Mouse (Mus musculus) mouse embryonic stem cell (cell line): Measurements from ENCODE around the gene Cbx8.

ENCODE experiments used
- in situ Hi-C, 2 experiments: fragments of 300-500 bp; cut with MboI; formaldehyde crosslinking; loops; 1 replicate in 1 of 2; 3 replicates in 1 of 2; pipeline ENCODE4 v1.14.3; 2019 to 2020; ENCODE audit warnings: low sequenced_read_pairs in 2 of 2, low pct_unique_long_range_greater_than_20kb in 1 of 2, mixed read lengths in 1 of 2; ENCODE audit not compliant: unreplicated experiment in 1 of 2

The Cbx8 gene

DNA sequence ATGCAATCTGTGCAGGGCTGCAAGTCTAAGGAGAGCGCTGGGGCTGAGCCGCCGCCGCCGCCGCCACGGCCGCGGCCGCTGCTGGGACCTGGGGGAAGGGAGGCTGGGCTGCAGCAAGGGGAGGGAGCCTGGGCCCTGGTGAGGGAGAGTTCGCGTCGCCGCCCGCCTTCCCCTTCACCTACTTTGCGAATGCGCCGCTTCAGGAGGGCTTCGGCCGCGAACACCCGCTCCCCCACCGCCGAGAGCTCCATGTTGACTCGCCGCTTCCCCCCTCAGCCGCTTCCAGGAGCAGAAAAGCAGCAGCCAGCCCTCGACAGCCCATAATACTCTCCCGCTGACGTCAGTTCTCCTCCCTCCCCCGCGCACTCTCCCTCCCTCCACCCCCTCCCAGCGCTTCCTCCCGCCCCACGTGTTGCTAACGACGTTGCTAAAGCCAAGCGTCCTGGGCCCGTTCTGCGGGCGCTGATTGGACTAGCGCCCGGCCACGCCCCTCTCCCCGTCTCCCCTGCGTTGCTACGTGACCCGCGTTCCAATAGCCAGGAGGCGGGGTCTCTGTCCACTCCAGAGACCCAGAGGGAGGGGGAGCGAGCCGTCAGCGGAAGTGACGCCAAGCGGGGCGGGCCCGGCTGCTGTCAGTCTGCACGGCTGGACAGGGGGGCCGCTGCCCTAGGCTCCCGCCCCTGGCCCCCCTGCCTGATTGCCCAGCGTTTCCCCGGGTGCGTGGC is at the start of gene Cbx8:
TSS of gene Cbx8 (minus strand) at position 370 of the 725 bp plus-strand sequence.
- in situ Hi-C loops = no loop called here

DNA sequence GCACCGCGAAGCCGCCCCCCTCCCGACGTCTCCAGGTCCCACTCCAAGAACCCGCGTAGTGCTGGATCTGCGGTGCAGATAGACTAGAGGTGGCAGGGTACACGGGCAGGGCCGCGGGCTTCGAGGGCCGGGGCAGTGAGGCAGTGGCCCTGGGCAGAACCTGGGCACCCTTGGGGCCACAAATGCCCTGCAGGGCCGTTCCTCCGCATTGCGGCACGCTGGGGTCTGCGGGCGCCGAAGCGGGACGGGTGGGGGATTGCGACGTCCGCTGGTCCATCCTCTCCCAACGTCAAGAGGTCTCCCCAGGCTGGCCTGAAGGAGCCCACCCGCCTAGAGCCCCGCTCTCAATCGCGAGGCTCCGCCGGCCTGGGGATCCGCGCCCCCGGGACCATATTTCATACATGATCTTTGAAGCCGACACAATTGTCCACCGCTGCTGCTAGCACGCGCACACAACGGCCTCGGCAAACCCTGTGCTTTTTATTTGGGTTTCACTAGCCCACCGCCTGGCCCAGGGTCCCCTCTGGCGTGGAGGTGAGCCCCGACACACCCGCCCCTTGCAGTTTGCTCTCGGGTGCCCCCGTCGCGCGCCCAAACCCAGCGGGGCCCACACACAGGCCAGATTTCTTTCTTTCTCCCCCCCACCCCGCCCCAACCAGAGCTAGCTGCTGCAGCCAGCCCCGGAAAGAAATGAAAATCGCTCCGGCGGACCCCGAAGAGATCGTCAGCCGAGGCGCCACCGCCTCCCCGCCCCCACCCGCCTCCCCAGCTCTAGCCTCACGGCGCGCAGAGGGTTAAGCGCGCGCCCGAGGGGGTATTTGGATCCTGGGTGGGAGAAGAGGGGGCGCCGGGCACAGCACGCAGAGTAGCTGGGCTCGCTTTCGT is 49.5 kb upstream of the Cbx8 start:
- in situ Hi-C loops = loop anchor here (5.0 to 10.0 kb wide), 3 partner anchors 38 to 114 kb away; no protein-coding TSS in a partner anchor

DNA sequence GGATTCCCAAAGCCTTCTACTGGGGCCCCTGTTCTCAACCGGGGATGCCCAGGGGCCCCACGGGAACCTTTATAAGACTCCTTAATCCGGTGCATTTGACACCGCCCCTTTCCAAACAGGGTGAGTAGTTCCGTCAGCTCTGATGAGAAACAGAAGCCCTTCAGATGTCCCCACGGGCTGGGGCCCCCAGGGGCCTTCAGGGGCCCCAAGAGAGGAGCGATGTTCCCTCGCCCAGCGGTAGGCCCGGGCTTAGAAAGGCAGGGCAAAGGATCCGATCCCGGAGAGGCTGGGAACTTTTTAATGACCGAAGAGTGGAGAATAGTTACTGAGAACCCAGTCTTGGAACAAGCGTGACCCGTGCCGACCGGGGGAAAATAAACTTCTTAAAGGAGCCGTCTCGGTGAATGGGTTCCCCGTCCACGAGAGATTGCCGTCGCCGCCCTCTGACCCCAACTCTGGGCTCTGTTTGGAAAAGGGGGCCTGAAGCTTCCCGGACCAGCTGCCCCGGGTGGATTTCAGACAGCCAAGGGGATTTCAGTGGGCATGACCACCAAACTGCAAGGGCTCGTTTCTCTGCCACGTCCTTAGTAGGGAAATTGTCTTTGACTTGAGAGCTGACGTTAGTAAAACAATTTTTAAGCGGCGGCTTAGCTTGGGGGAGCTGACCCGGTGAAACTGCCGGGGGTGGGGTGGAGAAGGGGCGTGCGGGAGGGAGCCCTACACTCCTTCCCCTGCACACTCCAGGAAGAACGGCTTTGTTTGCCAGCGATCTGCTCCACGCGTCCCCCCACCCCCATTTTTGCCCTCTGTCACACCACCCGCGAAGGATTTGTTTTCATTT is 48.7 kb upstream of the Cbx8 start:
- in situ Hi-C loops = loop anchor here (5.0 to 10.0 kb wide), 4 partner anchors 37 to 115 kb away; no protein-coding TSS in a partner anchor

DNA sequence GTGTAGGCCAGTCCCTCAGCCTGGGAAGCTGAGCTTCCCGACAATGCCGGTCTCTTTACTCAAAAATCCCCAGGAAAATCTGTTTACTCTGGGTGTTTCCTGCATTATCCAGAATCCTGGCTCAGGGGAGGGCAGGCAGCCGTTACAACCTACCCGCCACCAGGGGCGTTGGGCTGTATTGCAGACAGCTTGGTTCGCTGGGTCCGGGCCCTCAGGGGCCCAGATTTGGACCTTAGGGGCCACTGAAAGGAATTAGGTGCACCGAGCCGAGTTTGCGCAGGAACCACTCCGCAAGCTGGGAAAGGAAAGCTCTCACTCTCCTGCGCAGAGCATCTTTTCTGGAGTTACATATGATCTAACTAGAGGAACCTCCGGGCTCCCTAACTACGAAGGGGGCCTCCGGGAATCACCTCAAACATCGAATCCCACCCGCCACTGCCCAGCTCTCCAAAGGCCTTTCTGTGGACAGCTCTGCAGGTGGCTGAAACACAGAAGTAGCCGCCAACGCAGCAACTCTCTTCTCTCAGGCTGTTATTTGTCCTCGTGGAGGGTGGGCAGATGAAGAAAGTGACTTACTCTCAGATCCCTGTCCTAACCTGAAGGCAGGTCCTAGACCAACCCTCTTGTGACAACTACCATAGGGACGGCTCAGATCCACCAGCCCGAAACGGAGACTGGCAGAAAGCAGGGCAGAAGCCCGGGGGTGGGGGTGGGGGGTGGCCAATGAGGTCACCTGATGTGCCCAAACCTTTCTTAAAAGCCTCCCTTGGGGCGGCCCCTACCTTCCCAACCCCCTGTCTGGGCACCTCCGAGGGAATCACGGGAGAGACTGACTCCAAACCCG is 47.8 kb upstream of the Cbx8 start:
- in situ Hi-C loops = loop anchor here in 1 of 2 experiments (10.0 kb wide), 1 partner anchor 54 kb away; no protein-coding TSS in a partner anchor

DNA sequence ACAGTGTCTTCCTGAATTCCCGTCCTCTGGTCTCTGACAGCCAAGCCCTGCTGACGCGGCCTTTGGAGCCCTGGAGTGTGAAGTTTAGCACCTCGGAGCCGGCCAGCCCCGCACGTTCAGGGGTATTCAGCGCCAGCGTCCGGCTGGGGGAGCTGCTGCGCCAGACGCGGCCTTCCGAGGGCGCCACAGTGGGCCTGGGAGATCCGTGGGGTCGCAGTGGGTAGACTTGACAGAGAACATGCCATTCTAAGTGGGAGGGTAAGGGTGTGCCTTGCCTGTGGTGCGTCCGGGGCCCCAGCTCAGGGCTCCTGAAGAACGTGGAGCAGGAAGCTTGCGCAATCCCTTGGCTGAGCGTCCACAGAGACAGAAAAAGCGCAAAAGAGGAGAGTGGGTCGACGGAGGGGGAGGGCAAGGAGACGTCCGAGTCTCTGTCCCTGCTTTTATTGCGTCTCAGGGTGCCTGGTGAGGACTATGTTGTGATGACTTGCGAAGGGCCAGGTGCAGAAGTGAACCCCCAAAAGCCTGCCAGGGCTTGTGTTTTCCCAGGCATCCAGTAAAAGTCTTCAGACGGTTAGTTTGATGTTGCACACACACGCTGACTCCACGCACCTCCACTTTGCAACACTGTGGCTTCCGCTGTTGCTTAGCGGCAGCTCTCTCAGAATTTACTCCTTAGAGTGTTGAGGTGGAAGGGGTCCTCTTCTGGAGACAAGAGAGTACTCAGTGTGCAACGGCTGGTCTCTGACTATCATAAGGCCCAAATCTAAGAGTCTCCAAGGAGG is 46.7 kb upstream of the Cbx8 start:
- in situ Hi-C loops = loop anchor here in 1 of 2 experiments (10.0 kb wide), 1 partner anchor 53 kb away; no protein-coding TSS in a partner anchor

DNA sequence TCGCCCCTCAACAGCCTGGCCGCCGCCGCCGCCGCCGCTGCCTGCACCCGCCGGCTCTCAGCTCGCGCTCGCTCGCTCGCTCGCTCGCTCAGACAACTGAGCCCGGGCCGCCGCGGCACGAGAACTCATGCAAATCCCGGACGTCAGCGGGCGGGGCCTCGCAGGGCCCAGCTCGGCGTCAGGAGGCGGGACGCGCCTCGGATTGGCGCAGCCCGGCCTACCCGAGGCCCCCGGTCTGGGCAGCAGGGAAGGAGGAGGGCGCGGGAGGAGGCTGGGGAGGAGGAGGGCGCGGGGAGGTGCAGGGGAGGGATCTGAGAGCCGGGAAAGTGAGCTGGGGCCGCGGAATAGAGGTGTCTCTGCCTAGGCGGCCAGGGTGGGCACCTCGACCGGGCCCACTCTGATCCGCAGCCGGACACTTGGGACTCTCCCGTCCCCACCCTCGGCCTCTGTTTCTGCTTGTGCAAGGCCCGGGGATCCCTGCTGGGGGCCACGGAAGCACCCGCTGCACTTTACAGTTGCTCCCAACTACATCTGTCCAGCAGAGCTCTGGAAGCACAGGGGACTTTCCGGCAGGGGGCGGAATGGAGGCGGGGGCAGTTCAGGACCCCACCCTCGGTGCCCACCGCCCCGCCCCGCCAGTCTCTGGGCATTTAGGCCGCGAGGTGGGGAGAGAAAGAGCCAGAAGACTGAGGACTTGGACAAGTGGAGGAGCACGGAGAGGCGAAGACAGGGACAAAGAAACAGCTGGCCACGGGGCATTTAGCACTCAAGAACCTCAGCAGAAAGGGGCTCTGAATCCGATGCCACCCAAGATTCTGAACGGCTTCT is 45.6 kb upstream of the Cbx8 start, which contains the start of gene Cbx4:
TSS of gene Cbx4 (minus strand) at position 78 of the 828 bp plus-strand sequence.
- in situ Hi-C loops = loop anchor here in 1 of 2 experiments (10.0 kb wide), 1 partner anchor 52 kb away; no protein-coding TSS in a partner anchor

DNA sequence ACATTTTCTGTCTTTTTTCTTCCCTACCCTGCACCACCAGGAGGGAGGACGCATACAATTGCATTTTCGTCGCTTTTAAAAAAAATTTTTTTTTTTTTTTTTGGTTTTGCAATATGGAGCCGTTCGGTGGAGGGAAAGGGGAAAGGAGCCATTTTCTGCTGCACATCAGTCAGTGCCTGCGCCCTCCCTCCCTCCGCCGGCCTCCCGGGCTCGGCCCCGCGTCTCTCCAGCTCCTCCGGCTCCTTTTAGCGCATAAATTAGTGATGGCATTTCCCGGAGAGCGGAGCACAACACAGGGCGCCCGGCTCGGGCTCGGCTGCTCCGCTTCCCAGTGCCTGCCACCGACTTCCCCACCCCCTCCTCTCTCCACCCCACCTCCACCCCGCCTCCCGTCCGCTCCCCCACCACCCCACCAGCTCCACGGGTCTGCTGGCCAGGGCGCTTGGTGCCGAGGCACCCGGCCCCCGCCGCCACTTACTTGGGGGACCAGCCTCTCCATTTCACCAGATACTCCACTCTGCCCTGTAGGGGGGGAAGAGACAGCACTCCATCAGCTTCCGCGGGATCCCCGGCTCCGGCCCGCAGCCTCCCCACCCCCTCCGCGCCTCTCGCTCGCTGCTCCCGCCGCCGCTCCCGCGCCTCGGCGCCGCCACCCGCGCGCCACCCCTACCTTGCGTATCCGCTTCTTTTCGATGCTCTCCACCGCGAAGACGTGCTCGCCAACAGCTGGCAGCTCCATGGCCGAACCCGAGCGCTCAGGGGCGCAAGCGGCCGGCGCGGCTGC is 44.7 kb upstream of the Cbx8 start:
- in situ Hi-C loops = loop anchor here in 1 of 2 experiments (10.0 kb wide), 1 partner anchor 51 kb away; no protein-coding TSS in a partner anchor

DNA sequence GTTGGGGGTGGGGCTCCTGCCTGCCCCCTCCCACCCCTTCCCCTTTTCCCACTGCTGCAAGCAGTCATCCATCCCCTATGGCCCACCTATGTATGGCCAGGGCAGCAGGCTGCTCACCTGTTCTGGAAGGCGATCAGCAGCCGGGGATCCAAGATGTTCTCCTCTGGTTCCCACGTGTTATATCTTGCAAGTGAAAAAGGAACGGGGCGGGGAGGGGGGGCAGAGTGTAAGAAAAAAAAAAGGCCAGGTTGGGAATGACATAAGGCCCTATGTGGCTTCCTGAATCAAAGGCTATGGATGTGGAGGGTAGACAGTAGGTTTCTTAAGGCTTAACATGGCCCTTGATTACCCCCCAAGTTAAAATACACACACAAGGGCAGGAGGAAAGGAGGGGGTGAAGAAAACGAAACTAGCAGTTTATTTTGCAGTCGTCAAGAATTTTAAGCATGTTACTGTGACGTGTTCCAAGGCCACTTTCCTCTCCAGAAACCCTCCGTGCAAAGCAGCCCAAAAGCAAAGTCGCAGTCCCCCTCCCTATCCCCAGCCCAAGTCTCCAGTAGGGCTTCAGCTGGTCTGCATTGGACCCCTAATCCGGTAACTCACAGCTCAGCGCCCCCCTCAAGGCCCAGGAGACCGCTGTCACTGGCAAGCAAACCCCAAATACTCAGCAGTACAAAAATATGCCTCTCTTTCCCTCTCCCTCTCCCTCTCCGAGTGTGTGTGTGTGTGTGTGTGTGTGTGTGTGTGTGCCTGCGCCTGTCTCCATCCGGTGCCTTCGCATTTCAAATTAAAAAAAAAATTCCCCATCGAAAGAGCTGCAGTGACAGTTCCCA is 43.9 kb upstream of the Cbx8 start:
- in situ Hi-C loops = loop anchor here in 1 of 2 experiments (5.0 to 10.0 kb wide), 2 partner anchors 50 to 463 kb away; partner anchors contain the start of gene Nptx1

DNA sequence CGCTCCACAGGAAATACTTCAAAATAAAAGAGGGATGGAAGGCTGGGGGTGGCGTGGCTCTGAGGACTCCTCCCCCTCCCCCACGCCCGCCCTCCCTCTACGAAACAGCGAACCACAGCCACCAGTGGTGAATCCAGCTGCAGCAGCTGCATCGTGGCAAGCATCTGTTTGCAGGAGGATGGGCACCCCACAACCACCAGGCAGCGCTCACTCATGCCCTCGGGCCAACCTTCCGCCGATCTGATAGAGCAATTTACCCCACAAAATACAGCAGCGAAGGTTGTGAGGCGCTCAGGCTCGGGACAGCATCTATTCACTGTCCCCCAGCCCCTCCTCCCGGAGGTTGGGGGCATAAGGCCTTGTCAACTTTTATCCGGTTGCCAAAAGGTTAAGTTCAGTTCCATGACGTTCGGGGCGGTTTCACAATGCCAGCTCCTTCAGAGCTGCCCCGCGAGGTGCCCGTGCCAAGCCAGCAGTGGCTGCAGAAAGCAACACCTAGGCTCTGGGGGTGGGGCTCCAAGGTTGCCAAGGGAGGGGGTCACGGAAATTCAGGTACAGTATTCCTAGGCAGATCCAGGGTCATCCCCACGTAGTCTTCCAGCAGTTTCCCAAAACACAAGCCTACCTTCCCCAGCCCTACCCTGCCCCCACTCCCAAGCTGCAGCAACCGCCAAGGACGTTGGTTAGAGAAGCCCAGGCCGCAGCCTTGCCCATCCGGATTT is 43.1 kb upstream of the Cbx8 start:
- in situ Hi-C loops = loop anchor here in 1 of 2 experiments (5.0 to 10.0 kb wide), 2 partner anchors 49 to 463 kb away; partner anchors contain the start of gene Nptx1

DNA sequence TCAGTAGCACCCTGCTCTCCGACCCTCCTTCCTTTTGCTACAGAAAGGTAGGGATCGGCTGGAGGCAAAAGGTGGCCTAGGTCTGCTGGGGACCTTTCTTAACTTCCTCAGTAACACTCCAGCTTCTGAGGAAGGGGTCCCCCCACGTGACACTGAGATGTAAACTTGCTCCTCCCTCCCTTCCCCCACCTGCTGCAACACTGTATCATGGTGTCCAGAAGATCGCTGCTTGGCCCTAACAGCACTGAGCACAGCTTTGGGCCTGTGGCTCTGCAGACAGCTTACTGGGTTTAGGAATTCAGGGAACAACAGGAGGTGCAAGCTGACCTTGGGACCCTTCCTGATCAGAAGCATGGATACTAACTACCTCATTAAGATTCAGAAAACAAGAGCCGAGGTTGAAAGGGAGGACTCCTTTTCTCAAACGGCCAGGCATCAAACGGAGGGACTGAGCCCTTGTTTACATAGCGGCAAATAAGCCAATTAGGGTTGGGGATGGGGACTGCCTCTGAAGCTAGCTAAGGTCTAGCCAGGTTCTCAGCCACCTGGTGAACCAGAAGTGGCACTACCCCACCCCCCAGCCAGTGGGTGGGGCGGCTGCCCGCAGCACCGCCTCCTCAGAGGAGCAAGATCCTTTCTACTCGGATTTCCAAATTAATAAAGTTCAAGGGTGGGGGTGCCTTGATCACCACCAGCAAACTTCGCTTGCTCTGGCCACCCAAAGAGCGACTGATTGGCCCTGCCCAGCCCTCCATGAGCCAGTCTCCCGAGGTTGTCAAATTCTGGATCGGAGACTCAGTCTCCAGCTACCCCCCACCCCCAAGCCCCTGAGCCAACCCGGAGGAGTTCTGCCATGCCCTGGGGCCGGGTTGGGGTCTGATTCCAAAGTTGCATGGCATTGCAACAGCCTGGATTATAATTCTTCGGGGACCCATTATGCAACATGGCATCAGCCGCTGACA is 42.1 kb upstream of the Cbx8 start:
- in situ Hi-C loops = loop anchor here in 1 of 2 experiments (5.0 to 10.0 kb wide), 2 partner anchors 48 to 464 kb away; partner anchors contain the start of gene Nptx1

DNA sequence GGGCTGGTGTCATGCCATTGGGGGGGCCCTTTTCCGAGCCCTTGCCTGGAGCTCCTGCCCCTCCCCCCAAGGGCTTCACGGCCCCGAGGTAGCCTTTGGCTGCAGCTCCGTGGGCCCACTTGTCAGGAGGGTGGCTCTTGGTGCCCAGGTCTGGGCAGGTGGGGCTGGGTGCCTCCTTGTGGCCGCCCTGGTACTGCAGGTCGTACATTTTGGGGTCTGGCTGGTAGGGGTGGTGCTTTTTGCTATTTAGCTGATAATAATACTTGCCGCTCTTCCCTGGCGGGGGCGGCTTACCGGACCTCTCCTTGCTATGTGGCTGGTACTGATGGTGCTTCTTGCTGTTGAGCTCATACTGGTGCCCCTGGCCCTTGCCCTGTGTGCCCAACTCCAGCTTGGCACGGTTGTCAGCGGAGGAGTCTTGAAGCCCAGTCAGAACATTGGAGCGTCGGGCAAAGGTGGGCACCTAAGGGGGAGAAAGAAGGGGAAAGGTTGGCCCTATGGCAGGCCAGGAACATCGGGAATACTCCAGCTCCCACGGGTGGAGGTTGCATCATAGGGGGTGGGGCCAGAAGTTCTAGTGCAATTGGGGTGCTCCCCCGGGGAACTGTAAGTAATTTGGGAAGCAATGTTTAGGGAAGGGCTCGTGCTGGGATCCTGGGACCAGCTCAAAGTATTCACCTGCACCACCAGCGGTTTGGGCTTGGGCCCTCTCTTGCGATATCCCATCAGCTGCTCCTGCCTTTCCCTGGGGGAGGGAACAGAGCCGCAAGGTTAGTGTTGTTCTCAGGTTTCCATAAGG is 41.3 kb upstream of the Cbx8 start:
- in situ Hi-C loops = loop anchor here in 1 of 2 experiments (5.0 to 10.0 kb wide), 2 partner anchors 47 to 465 kb away; partner anchors contain the start of gene Nptx1
